Mouse (Mus musculus) spleen, adult 18-20 months (tissue): ENCODE results near the gene Ube2j1.

Source experiments
- DNase-seq, 2 experiments: peaks; one replicate each; pipeline ENCODE4 v3.0.0; 2022; ENCODE audit warnings: mixed read lengths in 2 of 2

Ube2j1 gene

DNA sequence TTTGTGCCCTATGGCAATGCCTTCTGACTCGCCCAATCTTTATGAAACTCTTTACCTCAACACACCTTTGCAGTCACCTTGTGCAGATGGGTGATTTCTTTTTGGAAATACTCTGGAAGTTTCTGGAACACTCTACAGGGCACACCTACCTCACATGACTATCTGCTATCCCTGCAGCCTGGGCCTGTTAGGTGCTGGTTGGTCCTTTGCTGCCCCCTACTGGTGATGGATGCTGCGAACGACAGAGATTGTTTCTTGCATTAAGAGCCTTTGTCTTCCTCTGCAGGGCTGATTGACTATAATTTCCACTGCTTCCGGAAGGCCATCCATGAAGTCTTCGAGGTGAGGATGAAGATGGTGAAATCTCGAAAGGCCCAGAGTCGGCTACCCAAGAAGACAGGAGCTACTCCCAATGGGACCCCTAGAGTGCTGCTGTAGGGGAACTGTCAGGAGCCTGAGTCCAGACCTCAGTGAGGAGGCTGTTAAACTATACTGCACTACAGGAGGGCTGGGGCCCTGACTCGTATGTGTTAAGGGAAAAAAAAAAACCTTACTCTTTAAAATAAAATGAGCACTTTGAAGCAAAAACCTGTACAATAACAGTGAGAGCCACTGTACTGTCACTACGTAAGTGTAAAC is 12.7 kb upstream of the Ube2j1 start:
- DNase-seq = peak; percentile 70 to 86

DNA sequence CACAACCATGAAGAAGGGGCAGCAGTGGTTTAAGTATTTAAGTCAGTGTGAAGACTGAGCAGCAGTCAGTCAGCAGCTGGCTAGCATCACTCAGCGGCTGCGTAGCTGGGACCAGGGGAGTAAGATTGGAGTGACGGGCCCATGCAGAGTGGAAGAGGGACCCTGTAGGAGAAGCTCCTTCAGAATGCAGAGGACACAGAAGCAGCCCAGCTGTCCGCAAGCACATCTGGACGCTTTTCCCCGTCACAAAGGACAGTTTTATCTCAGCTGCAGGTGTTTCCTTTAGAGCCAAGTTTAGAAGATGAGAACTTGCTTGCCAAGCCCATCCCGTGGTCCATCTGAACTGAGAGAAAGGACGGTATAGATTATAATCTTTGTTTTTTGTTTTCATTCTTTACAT is 6.8 kb upstream of the Ube2j1 start:
- DNase-seq = no peak

DNA sequence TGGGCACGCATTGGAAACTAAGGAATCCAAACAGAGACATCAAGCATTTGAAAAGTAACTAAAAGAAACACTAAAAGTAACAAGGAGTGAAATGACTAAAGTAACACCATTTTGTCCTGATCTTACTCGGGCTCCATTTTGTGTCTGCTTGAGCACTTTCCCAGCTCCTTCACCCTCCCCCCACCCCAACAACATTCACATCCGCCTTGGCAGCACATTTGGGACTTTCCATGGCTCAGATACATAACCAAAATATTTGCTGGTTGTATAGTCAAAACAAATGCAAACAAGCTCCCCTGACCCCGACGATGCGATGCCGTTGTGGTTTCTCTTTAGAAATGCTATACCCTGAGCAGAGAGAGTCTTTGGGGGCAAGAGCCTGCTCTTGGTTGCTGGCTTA is 2.1 kb upstream of the Ube2j1 start:
- no peak for DNase-seq

DNA sequence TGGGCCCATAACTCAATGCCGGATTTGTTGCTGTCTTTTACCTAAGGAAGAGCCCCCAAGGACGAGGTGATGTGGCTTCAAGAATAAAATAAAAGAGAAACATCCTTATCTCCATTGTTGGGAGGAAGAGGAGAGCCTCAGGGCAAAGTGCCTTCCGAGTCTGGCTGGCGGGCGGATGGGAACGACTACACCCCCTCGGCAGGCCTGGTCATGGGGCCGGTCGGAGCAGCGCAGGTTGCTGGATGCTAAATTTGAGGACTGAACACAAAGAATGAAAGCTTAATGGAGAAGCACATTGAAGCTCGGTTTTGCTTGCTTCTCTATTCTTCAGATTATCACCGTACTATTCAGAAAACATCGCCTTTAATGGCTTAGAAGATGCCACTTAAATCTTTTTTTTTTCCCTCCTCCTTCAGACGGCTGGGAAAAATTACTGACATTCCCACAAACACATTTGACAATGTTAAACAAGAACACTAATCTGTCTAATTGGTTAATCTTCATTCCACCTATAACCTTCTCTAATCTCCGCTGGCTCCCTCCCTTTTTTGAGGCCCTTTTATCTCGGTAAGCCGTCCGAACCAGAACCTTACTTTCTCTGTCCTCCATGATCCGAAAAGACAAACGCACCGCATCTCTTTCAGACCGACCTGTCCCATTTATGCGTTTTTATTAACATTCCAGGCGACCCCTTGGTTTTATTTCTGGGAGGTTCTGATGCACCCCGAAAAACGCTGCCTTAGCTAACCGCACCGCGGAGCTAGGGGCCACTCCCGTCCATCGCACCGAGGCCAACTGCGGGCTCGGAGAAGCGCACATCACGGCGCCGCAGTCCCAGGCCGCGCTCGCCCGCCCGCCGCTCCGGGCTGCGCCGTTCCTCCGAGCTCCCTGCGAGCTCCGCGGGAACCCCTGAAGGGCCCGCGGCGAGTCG is 687 bp upstream of the Ube2j1 start:
- no peak for DNase-seq

DNA sequence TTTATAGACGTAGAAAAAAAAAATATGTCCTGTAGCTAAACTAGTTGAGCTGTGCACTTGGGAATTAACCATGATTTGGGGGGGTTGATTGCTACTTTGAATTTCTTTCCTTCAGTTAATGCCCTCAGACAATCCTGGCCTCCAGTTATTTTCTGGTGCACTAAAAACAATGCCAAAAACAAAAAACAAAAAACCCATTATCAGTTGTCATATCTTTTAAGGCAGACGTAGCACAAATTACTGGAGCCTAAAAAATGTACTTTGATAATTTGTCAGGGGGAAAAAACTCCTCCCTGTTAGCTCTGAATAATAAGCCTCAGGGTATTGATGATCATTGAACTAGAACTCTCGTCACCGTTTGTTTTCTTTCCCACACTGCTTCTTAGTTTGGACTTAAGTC is 829 bp downstream of the Ube2j1 start:
- DNase-seq = no peak

DNA sequence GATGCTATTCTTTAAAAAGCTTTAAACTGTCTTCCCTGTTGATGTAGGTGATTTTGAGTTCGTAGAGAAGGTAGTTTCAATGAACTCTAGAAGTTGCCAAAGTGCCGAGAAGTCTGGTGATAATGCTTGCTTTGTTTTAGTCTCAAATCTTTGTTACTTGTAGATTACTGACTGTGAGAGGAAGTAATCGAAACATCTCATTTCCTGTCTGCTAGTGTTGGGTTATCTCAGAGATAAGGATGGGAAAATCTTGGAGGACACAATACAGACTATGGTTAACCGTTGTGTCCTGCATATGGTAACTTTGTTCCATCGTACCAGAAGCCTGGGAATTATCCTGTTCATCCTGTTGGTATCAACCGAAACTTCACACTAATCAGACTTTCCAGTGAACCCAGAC is 2.3 kb downstream of the Ube2j1 start:
- DNase-seq = no peak

DNA sequence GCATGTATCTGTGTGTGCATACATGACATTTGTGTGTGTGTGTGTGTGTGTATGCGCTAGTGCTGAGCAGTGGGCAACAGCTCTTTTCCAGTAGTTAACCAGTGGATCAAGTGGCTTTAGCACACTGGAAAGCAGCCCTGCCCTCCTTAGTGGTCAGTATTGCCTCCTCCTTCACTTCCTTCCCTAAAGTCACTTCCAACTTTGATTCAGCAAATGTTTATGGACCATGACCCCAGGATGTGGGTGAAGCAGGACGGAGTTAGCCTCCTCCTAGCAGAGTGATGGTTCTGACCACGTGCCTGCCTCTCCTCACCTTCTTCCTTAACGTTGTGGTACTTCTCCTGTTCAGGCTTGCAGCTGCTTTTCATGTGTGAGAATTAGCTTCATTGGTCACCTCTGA is 8.6 kb downstream of the Ube2j1 start:
- no peak for DNase-seq

DNA sequence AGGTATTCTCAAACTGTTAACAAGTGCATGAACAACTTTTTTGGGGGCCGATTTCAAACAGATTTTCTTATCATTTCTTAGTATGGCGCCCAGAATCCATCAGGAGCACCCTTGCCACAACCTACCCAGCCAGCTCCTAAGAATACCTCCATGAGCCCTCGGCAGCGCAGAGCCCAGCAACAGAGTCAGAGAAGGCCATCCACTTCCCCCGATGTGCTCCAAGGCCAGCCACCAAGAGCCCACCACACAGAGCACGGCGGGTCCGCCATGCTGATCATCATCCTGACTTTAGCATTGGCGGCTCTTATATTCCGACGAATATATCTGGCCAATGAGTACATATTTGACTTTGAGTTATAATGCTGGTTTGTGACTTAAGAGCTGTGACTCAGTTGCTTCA is 18.4 kb downstream of the Ube2j1 start:
- DNase-seq = no peak

DNA sequence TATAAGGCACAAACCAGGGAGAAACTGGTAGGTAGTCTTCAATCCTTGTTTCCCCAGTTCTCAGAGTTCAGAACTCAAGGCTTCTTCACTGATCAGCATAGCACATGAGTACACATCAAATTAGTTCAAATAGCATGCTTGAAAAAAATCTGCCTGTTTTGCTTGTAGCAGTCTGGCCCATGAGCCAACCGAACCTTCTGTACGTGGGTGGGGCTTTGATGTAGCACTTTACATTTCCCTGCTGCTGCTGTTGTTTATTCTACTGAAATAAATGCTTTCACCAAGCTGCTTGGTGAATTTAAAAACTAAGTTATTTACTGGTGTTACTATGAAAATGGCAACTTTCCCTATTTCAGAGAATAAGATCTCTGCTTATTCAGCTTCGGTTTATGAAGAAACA is 20.8 kb downstream of the Ube2j1 start:
- no peak for DNase-seq

DNA sequence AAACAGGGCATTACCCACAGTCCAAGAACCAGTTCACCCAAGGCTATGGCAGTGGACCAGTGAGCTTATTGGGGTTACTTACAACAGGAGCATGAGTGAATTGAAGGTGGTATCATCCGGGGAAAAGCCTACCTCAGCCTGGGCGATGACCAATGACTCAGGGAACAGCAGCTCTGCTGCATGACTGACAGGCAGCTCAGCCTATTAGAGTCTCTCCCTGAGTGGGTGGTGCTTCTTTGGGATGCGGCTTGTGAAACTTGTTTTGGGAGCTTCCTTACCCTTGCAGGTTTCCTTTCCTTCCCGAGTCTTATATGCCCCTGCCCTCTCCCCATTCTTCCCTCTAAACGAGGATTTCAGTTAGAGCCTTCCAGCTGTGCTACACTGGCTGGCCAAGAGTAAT is 21.4 kb downstream of the Ube2j1 start:
- no peak for DNase-seq

DNA sequence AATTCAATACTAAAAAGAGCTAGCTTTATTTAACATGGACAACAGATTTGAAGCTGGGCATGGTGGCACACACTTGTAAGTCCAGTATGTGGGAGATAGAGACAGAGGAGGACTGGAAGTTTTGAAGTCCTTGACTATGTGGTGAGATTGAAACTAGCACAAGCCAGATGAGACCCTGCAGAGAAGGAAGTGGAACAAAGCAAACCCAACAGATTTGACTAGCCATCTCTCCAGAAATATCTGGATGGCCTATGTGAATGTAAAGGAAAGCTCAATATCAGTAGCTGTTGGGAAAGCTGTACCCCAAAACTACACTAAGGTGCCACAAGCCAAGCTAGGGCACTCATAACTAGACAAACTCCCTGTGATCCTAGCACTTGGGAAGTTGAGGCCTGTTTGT is 23.2 kb downstream of the Ube2j1 start:
- no peak for DNase-seq

DNA sequence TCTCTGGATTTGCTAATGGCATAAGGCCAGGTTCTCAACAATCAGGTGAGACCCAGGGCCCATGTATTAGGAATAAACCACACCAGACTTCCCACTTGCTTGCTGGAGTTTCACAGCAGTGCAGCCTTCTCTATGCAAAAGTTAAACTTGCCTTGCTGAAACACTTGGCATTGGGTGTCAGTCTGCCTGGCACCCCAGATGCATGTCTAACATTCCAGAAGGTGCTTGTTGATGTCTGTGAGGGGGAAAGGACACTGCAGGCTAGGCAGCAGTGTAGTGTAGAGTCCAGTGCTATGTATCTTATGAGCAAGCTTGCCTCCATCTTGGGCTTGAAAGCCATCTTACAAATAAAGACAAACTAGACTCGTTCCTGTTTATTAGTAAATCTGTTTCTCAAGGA is 25.1 kb downstream of the Ube2j1 start:
- no peak for DNase-seq

DNA sequence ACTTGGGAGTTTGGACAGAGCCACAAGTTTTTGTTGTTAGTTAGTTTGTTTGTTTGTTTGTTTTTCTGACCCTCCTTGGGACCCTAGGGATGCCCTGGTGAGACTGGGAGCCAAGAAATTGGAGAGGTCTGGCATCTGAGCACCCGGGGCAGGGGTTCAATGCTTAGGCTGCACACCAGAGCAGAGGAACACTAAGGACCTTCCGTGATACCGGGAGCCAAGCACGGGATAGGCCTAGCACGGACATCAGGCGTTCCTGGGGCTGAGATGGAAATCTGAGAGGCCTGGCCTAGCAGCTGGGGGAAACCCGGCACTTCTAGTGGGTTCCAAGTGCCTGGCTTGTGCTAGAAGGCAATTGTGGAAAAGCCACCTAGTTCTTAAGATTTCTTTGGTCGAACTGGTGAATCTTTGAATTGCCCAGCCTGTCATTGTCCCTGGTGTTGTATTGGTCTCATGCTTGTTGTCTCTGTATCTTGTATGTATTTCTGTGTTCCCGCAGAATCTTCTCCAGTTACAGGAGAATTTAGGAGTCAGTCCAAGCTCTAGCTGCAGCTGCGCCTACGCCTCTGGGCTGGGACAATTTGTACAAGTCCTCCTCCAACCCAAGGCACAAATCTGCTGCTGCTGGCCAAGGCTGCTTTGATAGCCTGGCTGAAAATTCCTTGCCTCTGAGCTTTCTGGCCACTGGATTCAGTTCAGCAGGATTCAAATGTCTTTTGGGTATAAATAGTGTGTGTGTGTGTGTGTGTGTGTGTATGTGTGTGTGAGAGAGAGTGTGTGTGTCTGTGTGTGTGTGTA is 26.9 kb downstream of the Ube2j1 start:
- DNase-seq = no peak

DNA sequence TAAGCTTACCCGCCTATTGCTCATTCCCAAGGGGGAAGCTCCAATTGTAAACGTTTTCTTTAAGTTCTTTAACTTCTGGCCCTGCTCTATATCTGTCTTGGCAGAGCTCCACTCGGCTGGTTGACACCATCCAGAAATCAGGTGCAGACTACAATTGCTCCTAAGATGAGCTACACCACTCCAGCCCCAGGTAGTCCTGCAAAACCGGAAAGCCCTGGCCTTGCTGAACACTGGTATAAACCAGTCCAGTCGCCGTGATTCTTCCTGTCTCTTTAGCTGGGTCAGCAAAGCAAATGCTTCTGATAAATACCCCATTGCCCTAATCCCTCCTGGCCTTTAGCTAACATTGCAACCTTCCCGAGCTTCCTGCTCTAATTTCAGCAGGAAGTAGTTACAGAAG is 29.9 kb downstream of the Ube2j1 start:
- DNase-seq = no peak

DNA sequence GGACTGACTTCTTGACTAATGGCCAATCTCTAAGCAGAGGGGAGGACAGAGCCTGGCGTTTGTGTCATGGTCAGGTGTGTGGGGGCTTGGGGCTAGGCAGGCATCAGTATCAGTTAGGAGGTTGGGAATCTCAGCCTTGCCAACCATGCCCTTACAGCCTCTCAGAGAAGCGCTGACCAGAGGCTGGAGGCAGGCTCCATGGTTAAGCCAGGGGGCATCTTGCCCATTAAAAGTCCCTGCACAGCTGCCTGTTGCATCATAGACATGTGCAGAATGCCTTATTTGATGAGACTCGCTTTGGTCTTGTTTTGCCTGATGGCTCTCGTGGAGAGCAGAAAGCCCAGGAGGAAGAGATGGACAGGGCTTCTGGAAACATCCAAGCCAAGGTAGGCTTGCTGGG is 31.8 kb downstream of the Ube2j1 start, which contains the start of gene Gabrr2:
TSS of gene Gabrr2 (plus strand) at position 19 of the 400 bp plus-strand sequence.
- DNase-seq = no peak

DNA sequence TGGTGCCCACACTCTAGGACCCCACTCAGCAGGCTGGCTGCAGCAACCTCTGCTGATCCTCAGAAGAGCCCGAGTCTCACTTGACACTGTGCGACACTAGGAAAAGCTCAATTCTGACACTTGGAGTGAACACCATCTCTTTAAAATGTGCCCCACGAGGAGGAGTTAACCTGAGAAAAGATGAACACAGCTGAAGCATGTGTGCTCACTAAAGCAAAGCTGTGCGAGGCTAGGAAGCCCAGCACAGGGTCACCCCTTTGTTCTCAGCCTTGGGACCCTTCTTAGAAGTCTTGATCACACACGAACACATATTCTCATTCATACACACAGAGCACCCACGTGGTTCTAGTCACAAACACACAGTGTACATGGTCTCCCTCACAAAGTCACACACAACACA is 33.8 kb downstream of the Ube2j1 start:
- DNase-seq = no peak

DNA sequence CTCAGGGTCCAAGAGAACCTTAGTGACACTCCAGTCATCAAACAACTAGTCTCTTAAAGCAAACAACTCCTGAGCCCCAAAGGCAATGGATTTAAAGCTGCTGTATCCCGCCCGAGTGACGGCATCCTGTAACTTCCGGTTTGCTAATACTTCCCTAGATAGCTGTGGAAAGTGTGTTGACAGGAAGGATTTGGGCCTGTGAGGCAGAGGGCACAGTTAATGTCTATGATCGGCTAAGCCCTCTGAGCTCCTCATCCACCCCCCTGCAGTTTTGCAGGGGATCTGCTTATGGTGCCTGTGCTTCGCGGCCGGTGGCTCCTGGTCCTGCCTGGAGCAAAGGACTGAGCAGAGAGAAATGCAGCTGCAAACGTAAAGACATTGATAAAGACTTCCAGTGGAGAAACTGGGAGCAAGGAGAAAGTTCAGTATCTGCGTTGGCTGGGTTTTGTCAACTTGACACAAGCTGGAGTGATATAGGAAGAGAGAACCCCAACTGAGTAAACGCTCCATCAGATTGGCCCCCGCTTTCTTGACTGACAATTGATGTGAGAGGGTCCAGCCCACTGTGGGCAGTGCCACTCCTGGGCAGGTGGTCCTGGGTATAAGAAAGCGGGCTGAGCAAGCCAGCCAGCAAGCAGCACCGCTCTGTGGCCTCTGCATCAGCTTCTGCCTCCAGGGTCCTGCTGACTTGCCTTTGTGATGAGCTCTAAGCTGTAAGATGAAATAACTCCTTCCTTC is 35.2 kb downstream of the Ube2j1 start:
- no peak for DNase-seq

DNA sequence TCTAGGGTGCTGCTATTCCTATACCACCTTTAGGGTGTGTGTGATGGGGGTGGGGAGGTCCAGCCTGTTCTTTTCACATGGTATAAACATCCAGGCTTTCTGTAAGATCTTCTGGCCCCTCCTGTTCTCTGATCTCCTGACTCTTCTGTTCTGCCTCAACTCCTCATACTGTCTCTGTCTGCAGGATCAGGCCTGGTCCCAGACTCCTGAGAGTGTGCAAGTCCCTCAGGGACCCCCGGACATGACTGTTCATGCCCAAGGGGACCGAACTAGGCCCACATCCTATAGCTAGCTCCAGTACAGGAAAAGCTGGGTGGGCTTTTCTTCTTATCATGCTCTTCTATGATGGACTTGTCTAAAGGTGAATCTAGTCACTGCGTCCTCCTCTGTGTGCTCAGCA is 36.1 kb downstream of the Ube2j1 start:
- no peak for DNase-seq

DNA sequence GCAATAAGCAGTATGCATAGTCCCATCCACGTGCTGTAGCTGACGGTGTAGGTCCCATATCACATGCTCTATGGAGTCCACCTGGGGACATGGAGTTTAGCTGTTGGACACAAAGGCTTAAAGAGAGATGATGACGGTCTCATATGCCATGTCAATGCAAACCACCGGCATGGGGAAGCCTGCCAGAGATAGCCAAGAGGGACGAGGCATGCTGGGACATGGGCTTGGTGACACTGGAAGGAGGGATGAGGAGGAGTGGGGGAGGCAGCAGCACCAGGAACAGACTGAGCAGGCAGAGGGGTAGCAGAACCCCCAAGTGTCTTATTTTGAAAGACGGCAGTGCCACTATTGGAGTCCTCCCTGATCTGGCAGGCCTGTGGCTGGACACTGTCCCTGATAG is 36.6 kb downstream of the Ube2j1 start:
- DNase-seq = no peak

DNA sequence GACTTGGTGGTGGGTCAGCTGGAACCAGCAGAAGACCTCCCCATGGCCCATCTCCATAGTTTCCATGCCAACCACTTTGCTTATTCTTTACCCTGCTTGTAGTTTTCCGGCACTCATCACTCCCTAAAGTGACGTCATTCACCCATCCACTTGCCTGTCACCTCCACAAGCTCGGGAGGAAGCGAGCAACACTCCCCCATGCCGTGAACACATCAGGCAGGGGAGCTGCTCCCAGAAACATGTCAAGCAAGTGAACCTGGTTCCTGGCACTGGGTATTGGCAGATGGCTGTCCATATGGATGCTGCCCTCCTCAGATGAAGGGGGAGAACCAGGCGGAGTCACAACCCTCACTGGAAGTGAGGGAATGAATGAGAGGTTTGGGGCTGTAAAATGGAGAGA is 37.7 kb downstream of the Ube2j1 start:
- no peak for DNase-seq

DNA sequence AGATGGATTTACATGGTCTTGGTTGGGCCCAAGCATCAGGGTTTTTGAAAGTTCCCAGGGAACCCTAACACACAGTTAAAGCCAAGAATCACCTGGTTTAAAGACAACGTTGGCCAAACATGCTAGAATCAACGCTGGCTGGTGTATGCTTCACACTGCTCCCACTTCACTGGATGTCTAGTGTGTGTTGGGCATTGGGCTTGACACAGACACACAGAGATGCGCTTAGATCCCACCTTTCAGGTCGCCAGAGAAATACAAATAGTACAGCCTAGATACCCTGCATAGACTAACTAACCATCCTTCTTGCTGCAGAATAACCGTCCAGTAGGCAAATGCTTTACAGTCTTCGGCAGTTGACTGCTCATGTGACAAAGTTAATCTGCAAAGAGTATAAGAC is 39.1 kb downstream of the Ube2j1 start:
- no peak for DNase-seq

DNA sequence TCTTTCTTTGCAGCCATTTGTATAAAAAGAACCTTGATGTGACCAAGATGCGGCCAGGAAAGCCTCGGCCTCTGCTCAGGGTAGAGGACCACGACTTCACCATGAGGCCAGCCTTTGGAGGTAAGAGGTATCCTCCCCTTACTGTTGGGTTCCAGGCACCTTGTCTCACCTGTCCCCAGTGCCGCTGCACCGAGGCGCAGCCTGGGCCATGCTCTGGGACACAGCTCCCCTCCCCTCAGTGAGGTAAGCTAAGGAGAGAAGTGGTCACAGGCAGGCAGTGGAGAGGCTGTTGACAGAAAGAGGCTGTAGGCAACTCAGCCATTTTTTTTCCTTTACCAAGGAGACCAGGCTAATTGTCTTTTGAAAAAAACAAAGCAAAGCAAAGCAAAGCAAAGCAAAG is 40.1 kb downstream of the Ube2j1 start:
- no peak for DNase-seq
